ENCODE assay signal across 24 mouse cellular contexts in genomic region chr13:79430987-79431386, GRCm38 (mm10).
A peak's percentile ranks its signal among the peaks of the same experiment; 100 is the strongest.
DNase-seq lines count a peak whose midpoint lies in the region; ATAC-seq lines count a peak whose summit lies in the region.
"Had no signal": no experiment of that assay in that cellular context is flagged by ENCODE, and none has a peak within 500 bp of the region (broad histone marks: within the 10 kb centered on the region; RNA-seq: fewer than 3 reads in every experiment).

No protein-coding gene starts in this region.

- H3K27ac ChIP-seq in forebrain, embryonic 15.5 days (replicated peaks): no peak overlapping the region
- no peak overlapping the region for H3K27ac ChIP-seq in midbrain, embryonic 15.5 days
- H3K27ac ChIP-seq: embryonic facial prominence, embryonic 12.5 days; gastrocnemius, adult 2 months; hindbrain, embryonic 13.5 days; left cerebral cortex, adult 2 months; limb, embryonic 10.5 days; macrophage had no signal

- 3% methylated on average over 2 of the region's 2 CpGs for WGBS in forebrain, embryonic 15.5 days
- WGBS in midbrain, embryonic 15.5 days: 7% methylated on average over 2 of the region's 2 CpGs

- H3K4me3 ChIP-seq in forebrain, embryonic 15.5 days: no peak overlapping the region
- H3K4me3 ChIP-seq in midbrain, embryonic 15.5 days: no peak overlapping the region
- H3K4me3 ChIP-seq: embryonic facial prominence, embryonic 12.5 days; gastrocnemius, adult 2 months; hindbrain, embryonic 13.5 days; left cerebral cortex, adult 2 months; limb, embryonic 10.5 days; myocyte had no signal

- 0 out of 2 replicates have a peak, but pooled peaks cover 3% of the 10 kb centered on the region for H3K27me3 ChIP-seq in forebrain, embryonic 15.5 days
- H3K27me3 ChIP-seq in midbrain, embryonic 15.5 days (replicated peaks): no peaks in the 10 kb centered on the region
- H3K27me3 ChIP-seq: embryonic facial prominence, embryonic 12.5 days; hindbrain, embryonic 13.5 days had no signal

- H3K36me3 ChIP-seq in forebrain, embryonic 15.5 days: no peaks in the 10 kb centered on the region
- H3K36me3 ChIP-seq in midbrain, embryonic 15.5 days (replicated peaks): no peaks in the 10 kb centered on the region
- H3K36me3 ChIP-seq: embryonic facial prominence, embryonic 12.5 days; hindbrain, embryonic 13.5 days; limb, embryonic 10.5 days had no signal

- ATAC-seq in forebrain, embryonic 15.5 days (replicated peaks): peak; percentile 86
- 0 out of 2 replicates have a peak, but pooled peaks have one; percentile 30 for ATAC-seq in midbrain, embryonic 15.5 days (replicated peaks)
- no peak for ATAC-seq in monocyte, adult 5-6 weeks (replicated peaks; ENCODE audit: insufficient number of reproducible peaks, low FRiP score, low TSS enrichment, poor library complexity, severe bottlenecking)
- ATAC-seq: activated CD4-positive, CD25-positive, alpha-beta regulatory T cell, adult 4 months; intestine, embryonic 16.5 days; Patski had no signal

- H3K4me1 ChIP-seq in forebrain, embryonic 15.5 days: peaks cover 8% of the 10 kb centered on the region
- H3K4me1 ChIP-seq in midbrain, embryonic 15.5 days: peaks cover 2% of the 10 kb centered on the region; the same call in 1 of the 2 replicates

- H3K9me3 ChIP-seq in forebrain, embryonic 15.5 days: no peaks in the 10 kb centered on the region
- H3K9me3 ChIP-seq in midbrain, embryonic 15.5 days: no peaks in the 10 kb centered on the region
- H3K9me3 ChIP-seq: embryonic facial prominence, embryonic 12.5 days; hindbrain, embryonic 13.5 days; limb, embryonic 10.5 days had no signal

- no peak overlapping the region for H3K4me2 ChIP-seq in forebrain, embryonic 15.5 days (replicated peaks)
- H3K4me2 ChIP-seq in midbrain, embryonic 15.5 days: no peak overlapping the region
- H3K4me2 ChIP-seq: embryonic facial prominence, embryonic 12.5 days; hindbrain, embryonic 13.5 days; liver, embryonic 11.5 days; lung, embryonic 14.5 days had no signal

- H3K9ac ChIP-seq in forebrain, embryonic 15.5 days (replicated peaks): no peak overlapping the region
- H3K9ac ChIP-seq in midbrain, embryonic 15.5 days: no peak overlapping the region
- H3K9ac ChIP-seq: embryonic facial prominence, embryonic 12.5 days; hindbrain, embryonic 13.5 days; lung, embryonic 14.5 days had no signal

- DNase-seq in Muller cell, postnatal 12 days (ENCODE audit: inconsistent ontology term): peak; percentile 54
- peak; percentile 14 for DNase-seq in embryo, embryonic 11 days
- no peak for DNase-seq in adrenal gland, adult 18-20 months (ENCODE audit: low spot score in 2 of 2)
- no peak for DNase-seq in heart, adult 8-10 months (ENCODE audit: low spot score)
- DNase-seq: adrenal gland, postnatal 36 days; cerebellum, adult 9-11 months; gastrocnemius, adult 2 months; heart, postnatal 14 days; kidney, postnatal 10 days; right cerebral cortex, adult 18-20 months had no signal

Comparison
In these comparisons a context has a peak if more than half of its experiments do, and no peak if none do; other contexts are left out.
1. DNase-seq: peak in Muller cell, postnatal 12 days (single experiment) and embryo, embryonic 11 days (single experiment); none in adrenal gland, adult 18-20 months (0 of 2) and heart, adult 8-10 months (single experiment).